Mouse (Mus musculus) heart, embryonic 14.5 days (tissue): ENCODE data around the gene Plekhh2. TPM values are rescaled to one million over a fixed set of nuclear protein-coding genes. Genes with fewer than 3 reads are reported as not detected.
A peak's percentile ranks its signal among the peaks of the same experiment; 100 is the strongest.
"Not testable (repeated sequence)": the region's sequence is repeated elsewhere in the genome, so short reads cannot be mapped to it uniquely, and the experiment has no call there.

ENCODE experiments used
- ATAC-seq: fragments of 200-750 bp; cut with Nextera tagmentation; 2 replicates; pipeline ENCODE4 v1.8.0; 2017; ENCODE audit warnings: low read depth, moderate TSS enrichment; ENCODE audit not compliant: insufficient number of reproducible peaks, insufficient read depth, low FRiP score
- H3K27ac ChIP-seq, 2 experiments: fragments of 200-500 bp in 1 of 2; fragments of 300-500 bp in 1 of 2; sonication (generic) in 1 of 2; replicated peaks in 1 of 2; 2 replicates each; pipeline ENCODE4 v1.5.1; 2012 to 2014; ENCODE audit warnings: low read depth in 2 of 2, low read length in 2 of 2, control low read depth in 1 of 2, mild to moderate bottlenecking in 1 of 2, mixed read lengths in 1 of 2; ENCODE audit not compliant: control insufficient read depth in 1 of 2, insufficient read depth in 1 of 2
- H3K27me3 ChIP-seq: fragments of 300-500 bp; sonication (generic); 2 replicates; pipeline ENCODE4 v1.6.1; 2014; ENCODE audit warnings: mild to moderate bottlenecking, low read length, control low read depth; ENCODE audit not compliant: control insufficient read depth, insufficient read depth
- H3K36me3 ChIP-seq: fragments of 300-500 bp; sonication (generic); 2 replicates; pipeline ENCODE4 v1.6.1; 2014; ENCODE audit warnings: mild to moderate bottlenecking, control low read depth, low read length, mixed read lengths; ENCODE audit not compliant: control insufficient read depth, insufficient read depth
- H3K4me1 ChIP-seq, 2 experiments: fragments of 200-500 bp in 1 of 2; fragments of 300-500 bp in 1 of 2; sonication (generic) in 1 of 2; 2 replicates each; pipeline ENCODE4 v1.6.1; 2012 to 2014; ENCODE audit warnings: low read length in 2 of 2, control low read depth in 1 of 2, mixed read lengths in 1 of 2; ENCODE audit not compliant: control insufficient read depth in 2 of 2, insufficient read depth in 2 of 2
- H3K4me2 ChIP-seq: fragments of 300-500 bp; sonication (generic); 2 replicates; pipeline ENCODE4 v1.6.1; 2014; ENCODE audit warnings: mild to moderate bottlenecking, low read length
- H3K4me3 ChIP-seq, 2 experiments: fragments of 200-500 bp in 1 of 2; fragments of 300-500 bp in 1 of 2; sonication (generic) in 1 of 2; 2 replicates each; pipeline ENCODE4 v1.5.1; 2012 to 2014; ENCODE audit warnings: low read length in 2 of 2, mild to moderate bottlenecking in 2 of 2, control low read depth in 1 of 2, low read depth in 1 of 2, moderate library complexity in 1 of 2; ENCODE audit not compliant: control insufficient read depth in 1 of 2, insufficient read depth in 1 of 2
- H3K9ac ChIP-seq: fragments of 300-500 bp; sonication (generic); 2 replicates; pipeline ENCODE4 v1.6.1; 2014; ENCODE audit warnings: mild to moderate bottlenecking, low read length
- H3K9me3 ChIP-seq: fragments of 300-500 bp; sonication (generic); 2 replicates; pipeline ENCODE4 v1.6.1; 2016; ENCODE audit warnings: low read length, control low read depth; ENCODE audit not compliant: control insufficient read depth
- WGBS: fragments of 180-500 bp; shearing (Covaris S2); extraction: QIAGEN DNeasy Blood & Tissue Kit; methylation state at CpG from one replicate; pipeline ENCODE4 v1.1.7; 2014; 5-methylcytosine and 5-hydroxymethylcytosine counted together
- polyA plus RNA-seq: library from polyadenylated mRNA; unstranded; fragments of >200 nt; fragmentation: Nextera tagmentation; extraction: Ambion mirVana; gene quantifications from 2 replicates; pipeline ENCODE4 v1.2.1, GENCODE M21; 2014

The Plekhh2 gene
- polyA plus RNA-seq, 1 experiment from 2014 or later, result 2.7 TPM

- not testable (repeated sequence) for H3K9me3 ChIP-seq, H3K9ac ChIP-seq, H3K4me2 ChIP-seq, H3K4me3 ChIP-seq, H3K27me3 ChIP-seq, H3K27ac ChIP-seq, H3K36me3 ChIP-seq, ATAC-seq, H3K4me1 ChIP-seq
These were observed 52.6 kb downstream of the Plekhh2 start for GRCm38 (mm10) chr17:84564264-84564663.

DNA sequence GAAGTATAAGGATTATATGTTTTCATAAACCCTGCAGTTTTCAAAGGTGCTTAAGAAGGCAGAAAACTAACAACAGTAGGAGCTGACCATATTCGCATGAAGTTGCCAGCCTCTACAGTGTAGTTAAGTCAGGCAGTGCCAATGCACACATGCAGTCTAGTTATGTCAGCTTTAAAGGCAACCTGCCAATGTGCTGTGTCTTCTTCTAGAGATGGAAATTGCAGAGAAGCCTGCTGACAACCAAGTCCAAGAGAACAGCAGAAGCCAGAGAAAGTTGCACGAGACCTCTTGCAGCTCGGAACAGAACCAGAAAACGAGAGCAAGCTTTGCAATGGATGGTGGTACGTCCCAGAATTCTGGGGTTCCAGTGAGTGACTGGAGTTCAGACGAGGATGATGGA, 54.1 kb downstream of the Plekhh2 start:
- H3K9ac ChIP-seq, result no peak overlapping the region
- WGBS, result 87% methylated on average over 6 of the region's 6 CpGs
- H3K4me1 ChIP-seq, result 0 out of 4 replicates have a peak, but pooled peaks cover 0 to 4% of the 10 kb centered on the region in 2 experiments
- H3K27ac ChIP-seq, result no peak overlapping the region
- no peak overlapping the region for H3K4me2 ChIP-seq
- H3K9me3 ChIP-seq, result no peaks in the 10 kb centered on the region
- H3K36me3 ChIP-seq, result no peaks in the 10 kb centered on the region
- H3K4me3 ChIP-seq, result no peak overlapping the region
- H3K27me3 ChIP-seq, result no peaks in the 10 kb centered on the region
- no peak for ATAC-seq

DNA sequence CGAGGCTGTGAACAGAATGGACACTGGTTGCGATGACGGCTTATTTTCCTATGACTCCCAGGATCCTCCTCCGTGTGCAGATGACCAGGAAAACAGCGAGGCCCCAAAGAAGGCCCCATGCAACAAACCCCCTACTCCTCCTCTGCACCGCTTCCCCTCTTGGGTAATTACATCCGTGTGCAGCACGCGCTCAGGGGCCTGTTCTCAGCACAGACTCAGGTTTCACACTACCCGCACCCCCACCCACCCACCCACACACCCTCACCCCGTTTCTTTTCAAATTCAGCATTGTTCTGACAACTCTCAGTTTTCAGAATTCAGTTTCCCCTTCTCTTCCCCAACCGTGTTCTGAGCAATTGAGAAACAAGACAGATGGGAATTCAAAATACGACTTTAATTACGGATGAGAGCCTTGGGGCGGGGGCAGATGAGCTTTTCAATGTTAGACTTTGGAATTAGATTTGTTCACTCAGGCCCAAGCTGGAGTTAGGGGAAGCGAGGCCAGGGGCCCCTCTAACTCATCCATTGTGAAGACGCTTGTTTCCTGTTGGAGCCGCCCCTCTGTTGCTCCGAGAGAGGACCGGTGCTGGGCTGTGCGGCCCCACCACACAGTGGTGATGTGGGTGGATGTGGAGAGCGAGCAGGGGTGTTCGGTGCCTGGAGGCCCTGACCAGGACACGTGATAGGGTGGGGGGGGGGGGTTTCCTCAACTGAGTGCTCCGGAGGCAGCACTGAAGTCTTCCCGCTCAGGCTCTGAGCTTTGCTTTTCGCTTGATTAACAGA, 55.3 kb downstream of the Plekhh2 start:
- Histone ChIP-seq H3K27ac (no peak overlapping the region), H3K4me1 (0 out of 4 replicates have a peak, but pooled peaks cover 0 to 4% of the 10 kb centered on the region in 2 experiments), H3K9ac (no peak overlapping the region), H3K27me3 (no peaks in the 10 kb centered on the region), H3K36me3 (no peaks in the 10 kb centered on the region), H3K4me3 (no peak overlapping the region), H3K9me3 (no peaks in the 10 kb centered on the region), H3K4me2 (no peak overlapping the region)
- 74% methylated on average over 27 of the region's 27 CpGs for WGBS
- peak; percentile 43; the same call in 1 of the 2 replicates for ATAC-seq

GRCm38 (mm10) chr17:84568807-84569206, 57.1 kb downstream of the Plekhh2 start:
- Histone ChIP-seq H3K4me3 (no peak overlapping the region), H3K27ac (no peak overlapping the region), H3K9ac (no peak overlapping the region), H3K36me3 (no peaks in the 10 kb centered on the region), H3K9me3 (no peaks in the 10 kb centered on the region), H3K4me2 (no peak overlapping the region), H3K4me1 (0 out of 4 replicates have a peak, but pooled peaks cover 0 to 4% of the 10 kb centered on the region in 2 experiments), H3K27me3 (no peaks in the 10 kb centered on the region)
- 89% methylated on average over 12 of the region's 12 CpGs for WGBS
- no peak for ATAC-seq

DNA sequence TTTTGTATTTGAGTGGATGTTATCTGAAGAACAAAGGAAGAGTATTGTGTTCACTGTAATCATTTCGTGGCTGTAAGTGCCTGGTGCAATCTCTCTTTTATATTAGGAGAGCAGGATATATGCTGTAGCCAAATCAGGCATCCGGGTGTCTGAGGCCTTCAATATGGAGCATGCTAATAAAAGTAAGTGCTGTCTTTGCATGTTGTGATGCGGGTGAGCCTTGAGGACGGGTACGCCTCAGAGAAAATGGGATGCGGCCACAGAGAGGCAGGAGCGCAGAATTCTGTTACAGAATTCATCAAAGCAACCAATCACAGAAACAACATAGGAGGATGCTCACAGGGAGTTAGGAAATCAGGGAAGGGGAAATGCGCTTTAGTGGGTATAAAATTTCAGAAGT, 58.1 kb downstream of the Plekhh2 start:
- H3K36me3 ChIP-seq, result no peaks in the 10 kb centered on the region
- no peak overlapping the region for H3K4me3 ChIP-seq
- H3K9ac ChIP-seq, result no peak overlapping the region
- H3K27me3 ChIP-seq, result no peaks in the 10 kb centered on the region
- 0 out of 4 replicates have a peak, but pooled peaks cover 0 to 4% of the 10 kb centered on the region in 2 experiments for H3K4me1 ChIP-seq
- 61% methylated on average over 8 of the region's 8 CpGs for WGBS
- H3K9me3 ChIP-seq, result no peaks in the 10 kb centered on the region
- ATAC-seq, result no peak
- no peak overlapping the region for H3K27ac ChIP-seq
- H3K4me2 ChIP-seq, result no peak overlapping the region

- Histone ChIP-seq H3K36me3 (no peaks in the 10 kb centered on the region), H3K27me3 (no peaks in the 10 kb centered on the region), H3K4me1 (0 out of 4 replicates have a peak, but pooled peaks cover 0 to 4% of the 10 kb centered on the region in 2 experiments), H3K9ac (no peak overlapping the region), H3K4me3 (no peak overlapping the region), H3K27ac (no peak overlapping the region), H3K9me3 (no peaks in the 10 kb centered on the region), H3K4me2 (no peak overlapping the region)
- no peak for ATAC-seq
- WGBS, result 71% methylated on average over 18 of the region's 18 CpGs
These were observed 59.9 kb downstream of the Plekhh2 start for GRCm38 (mm10) chr17:84571629-84572028.

GRCm38 (mm10) chr17:84573305-84573704, 61.6 kb downstream of the Plekhh2 start:
- Histone ChIP-seq H3K9ac (no peak overlapping the region), H3K27ac (no peak overlapping the region), H3K4me2 (no peak overlapping the region), H3K4me1 (0 out of 4 replicates have a peak, but pooled peaks cover 0 to 4% of the 10 kb centered on the region in 2 experiments), H3K9me3 (no peaks in the 10 kb centered on the region), H3K27me3 (no peaks in the 10 kb centered on the region), H3K4me3 (no peak overlapping the region), H3K36me3 (no peaks in the 10 kb centered on the region)
- WGBS, result 91% methylated on average over 9 of the region's 9 CpGs
- no peak for ATAC-seq
